Mouse (Mus musculus) ES-Bruce4 (cell line): ENCODE results near the gene Yrdc.

ENCODE experiments used
- CTCF ChIP-seq: IDR thresholded peaks from one replicate; pipeline ENCODE4 v1.8.1; 2011; ENCODE audit warnings: low read depth, low read length
- EP300 ChIP-seq: IDR thresholded peaks from 2 replicates; pipeline ENCODE4 v1.6.1; 2011; ENCODE audit warnings: low read depth, low read length; ENCODE audit not compliant: insufficient read depth

- TF ChIP-seq CTCF (no peak), EP300 (no peak)
Observed at GRCm38 (mm10) chr4:124882151-124882729, 31.8 kb downstream of the Yrdc start.
